Mouse (Mus musculus) frontal cortex, postnatal 36 days (tissue): Measurements from ENCODE around the gene Max.

Source experiments
- DNase-seq, 2 experiments: peaks; one replicate each; pipeline ENCODE4 v3.0.0; 2022; ENCODE audit warnings: low spot score in 2 of 2

The Max gene

DNA sequence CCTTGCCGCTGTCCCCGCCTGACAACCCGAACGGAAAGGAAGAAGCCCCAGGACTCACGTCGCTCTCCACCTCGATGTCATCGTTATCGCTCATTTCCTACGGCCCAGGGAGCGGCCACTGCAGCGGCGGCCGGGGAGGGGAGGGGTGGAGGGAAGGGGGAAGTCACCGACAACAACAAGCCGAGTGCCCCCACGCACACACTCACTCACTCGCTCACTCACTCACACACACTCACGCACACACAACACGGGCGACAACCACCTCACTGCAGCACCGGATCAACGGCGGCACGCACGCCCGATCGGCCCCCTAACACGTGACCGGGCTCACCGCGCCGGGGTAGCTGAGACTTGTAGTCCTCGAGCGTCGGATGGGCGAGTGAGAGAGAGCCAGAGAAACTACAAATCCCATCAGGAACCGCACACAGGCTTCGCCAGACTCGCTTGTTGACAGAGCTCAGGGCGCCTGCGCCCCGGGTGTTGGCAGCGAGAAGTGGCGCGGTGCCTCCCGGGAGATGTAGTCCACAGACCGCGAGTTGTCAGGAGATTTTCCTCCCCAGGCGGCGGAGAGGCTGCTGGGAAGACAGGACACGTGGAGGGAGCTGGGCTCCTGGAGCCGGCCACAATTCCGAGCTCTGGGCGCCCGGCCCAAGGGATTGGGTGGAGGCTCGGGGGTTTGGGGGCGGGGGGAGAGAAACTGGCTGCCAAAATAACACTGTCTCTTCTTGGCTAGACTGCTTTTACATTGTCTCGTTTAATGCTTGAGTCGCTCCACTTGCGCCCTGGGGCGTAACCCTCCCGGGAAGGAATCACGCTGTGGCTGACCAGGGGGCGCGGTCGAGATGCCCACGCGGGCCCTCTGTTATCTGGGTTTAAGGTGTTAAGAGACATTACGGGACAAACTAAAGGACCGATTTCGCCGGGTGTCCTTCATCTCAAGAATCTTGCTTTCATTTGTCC lies at the start of gene Max:
Gene Max (minus strand): TSS at position 270 of the 960 bp plus-strand sequence.
- peak; percentile 99 to 100 for DNase-seq

DNA sequence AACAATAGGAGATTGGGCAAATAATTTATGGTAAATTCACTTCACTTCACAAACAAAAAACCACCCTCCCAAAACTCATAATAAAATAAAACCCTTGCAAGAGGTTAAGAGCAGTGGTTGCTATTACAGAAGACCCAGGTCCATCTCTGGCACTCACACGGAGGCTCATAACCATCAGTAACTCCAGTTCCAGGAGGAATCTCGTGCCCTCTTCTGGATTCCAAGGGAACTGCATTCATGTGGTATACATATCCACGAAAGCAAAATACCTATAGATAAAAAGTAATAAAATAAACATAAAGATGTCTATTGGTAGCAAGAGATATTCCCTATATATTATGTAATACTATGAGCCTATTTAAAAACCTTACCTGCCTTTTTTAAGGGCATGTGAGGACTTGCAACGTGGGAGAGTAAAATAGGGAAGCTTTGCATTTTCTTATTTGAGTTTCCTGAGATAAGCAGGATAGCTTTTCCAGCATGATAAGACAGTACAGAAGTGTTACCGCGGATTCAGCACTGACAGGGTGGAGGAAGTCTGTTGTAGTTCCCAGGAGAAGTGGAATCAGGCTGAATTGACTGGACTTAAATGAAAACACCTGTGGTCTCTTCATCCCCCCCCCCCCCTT lies 49.2 kb upstream of the Max start:
- DNase-seq: no peak

DNA sequence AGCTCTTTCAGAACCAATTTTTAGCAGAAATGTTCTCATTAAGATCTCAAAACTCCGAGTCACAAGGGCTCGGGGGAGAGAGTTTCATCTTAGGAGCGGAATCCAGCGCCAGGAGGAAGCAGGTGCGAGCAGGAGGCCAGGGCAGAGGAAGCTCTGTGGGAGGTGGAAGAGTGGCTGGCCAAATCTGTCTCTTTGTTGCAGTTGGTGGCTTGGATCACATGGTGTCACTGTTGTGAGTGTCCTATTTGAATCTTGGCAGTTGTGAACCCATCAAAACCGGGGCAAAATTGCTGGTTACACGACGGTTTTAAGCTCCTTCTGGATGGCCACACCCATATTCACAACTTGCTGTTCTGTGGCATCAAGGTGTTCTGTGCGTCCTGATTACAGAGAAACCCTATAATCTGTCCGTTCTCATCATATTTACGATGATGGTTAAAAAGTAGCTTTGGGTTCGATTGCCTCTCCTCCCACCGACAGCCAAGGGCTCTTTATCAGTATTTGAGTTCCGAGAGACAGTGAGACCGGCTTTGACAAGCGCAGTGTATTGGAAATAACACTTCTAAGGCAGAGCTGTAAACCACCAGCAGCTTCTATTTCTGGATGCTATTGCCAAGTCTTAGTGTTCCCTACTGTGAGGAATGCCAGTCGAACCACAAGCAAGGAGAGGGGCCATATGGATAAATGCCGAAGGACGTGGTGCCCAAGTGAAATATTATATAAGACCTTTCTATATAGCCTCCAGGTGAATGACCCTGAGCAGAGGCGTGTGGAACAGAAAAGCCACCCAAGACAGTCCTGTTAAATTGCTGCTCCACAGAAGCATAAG lies 47.4 kb upstream of the Max start:
- DNase-seq: peak in 1 of 2 experiments; percentile 20

DNA sequence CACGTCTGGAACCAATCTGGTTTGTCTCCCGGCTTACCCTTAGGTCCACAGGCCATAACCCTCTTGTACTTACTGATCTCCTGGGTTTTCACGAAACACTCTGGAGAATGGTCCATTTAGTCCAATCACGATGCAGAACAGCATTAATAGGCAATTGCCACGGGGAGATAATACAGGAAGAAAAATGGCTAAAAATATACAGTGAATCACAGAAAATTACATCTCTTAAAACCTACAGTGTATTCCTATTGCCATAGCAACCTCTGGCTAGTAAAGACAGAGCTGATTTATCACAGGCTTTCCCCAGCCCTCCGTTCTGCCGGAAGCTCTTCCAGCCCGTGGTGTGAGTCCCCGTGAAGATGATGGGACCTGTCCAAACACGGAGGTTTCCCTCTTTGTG lies 42.9 kb upstream of the Max start:
- no peak for DNase-seq

DNA sequence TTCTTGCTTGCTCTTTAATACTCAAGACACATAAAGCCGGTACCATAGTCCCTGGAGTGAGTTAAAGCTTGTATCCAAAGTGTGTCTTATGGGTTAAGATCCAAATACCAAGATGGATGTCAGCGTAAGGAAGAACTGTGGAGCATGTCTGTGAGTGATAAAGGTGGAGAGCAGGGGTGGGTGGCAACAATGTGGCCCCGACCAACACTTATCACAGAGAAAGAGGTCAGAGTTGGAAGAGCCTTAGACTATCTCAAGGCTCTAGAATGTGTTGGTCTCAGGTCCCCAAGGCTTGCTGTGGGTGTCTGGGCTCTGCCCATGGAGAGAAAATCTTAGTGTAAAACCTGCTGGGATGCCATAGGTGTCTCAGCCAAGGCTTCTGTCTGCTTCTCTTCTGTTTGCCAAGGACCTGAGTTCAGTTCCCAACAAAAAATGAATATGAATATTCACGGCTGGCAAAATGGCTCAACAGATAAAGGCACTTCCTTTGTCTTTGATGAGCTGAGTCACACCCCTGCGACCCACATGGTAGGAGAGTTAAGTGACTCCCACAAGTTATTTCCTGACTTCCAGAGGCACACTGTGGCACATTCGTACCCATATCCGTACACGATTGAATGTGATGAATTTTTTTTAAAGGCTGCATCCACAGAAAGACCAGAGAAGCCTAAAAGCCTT lies 40.7 kb upstream of the Max start:
- no peak for DNase-seq

DNA sequence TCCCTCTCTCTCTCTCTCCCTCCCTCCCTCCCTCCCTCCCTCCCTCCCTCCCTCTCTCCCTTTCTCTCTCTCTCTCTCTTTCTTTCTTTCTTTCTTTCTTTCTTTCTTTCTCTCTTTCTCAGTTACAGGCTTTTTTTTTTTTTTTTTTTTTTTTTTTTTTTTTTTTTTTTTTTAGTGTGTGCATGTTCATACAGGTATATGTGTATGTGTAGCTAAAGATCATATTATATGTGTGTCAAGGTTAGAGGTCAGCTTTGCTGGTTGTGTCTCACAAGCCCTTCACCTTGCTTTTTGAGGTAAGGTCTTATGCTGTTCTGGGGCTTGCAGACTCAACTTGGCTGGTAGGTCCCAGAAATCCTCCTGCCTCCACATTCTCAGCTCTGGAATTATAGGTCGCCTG lies 39.3 kb upstream of the Max start:
- DNase-seq: no peak

DNA sequence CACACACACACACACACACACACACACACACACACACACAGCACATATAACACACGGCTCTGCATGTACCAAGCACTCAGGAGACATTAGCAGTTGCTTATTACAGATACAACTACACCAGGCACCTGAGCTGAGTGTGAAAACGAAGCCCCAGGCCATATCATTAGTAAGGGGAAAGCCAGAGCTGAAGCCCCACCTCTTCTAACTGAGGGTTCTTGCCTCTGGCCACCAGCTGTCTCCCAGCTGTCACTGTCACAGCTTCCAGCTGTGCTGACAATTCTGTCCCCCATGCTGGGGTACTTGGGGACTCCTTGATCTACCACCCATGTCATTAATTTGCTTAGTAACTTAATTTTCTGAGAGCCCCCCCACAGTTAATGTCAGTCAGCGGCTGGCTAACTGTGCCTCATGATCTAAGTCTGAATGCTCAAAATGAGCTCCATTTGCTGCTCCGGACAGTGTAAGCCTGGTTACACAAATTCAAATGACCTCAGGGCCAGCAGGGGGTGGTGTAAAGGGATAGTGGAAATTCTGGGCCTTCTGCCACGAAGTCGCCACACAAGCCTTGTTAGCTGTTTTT lies 38.8 kb upstream of the Max start:
- DNase-seq: peak in 1 of 2 experiments; percentile 15

DNA sequence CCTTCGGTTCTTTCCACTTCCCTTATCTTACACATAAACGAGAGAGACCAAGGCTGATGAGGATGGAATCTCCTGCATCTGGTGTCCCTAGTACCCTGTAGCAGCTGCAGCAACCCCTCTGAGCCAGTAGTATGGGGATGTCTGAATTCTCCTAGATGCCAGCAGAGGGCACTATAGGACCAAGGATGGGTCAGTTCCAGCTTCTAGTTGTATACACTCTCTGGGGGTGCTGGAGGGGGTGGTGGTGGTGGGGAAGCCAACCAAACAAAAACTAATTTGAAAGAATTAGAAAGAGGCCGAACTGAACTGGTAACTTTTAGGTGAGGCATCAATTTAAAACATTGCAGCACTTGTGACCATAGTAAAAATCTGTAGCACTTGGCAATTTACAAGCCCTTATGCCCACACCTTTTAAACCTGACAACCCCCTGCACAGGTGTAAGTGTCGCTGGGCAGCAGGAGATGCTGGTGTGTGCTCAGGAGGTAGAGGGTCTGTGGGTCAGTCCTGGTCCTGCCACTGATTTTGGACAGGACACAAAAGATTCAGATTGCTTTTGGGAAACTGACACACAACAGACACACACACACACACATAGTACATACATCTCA lies 38.2 kb upstream of the Max start:
- DNase-seq: peak in 1 of 2 experiments; percentile 69

DNA sequence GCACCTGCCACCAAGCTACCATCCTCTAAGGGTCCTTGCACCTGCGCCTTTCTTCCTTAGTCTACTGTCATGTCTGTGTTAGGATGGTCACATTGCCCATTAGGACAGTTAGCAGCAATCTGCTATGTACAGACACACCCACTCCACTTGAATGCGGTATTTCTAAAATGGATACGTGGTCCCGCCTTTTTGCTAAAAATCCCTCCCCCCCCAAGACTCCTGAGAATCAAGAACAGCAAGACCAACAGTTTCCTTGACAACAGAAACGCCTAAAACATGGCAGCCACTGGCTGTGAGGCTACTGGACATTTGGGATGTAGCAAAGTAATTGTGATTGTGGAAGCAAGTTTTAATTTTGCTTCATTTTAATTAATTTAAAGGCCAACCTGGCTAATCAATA lies 32.8 kb upstream of the Max start:
- no peak for DNase-seq

DNA sequence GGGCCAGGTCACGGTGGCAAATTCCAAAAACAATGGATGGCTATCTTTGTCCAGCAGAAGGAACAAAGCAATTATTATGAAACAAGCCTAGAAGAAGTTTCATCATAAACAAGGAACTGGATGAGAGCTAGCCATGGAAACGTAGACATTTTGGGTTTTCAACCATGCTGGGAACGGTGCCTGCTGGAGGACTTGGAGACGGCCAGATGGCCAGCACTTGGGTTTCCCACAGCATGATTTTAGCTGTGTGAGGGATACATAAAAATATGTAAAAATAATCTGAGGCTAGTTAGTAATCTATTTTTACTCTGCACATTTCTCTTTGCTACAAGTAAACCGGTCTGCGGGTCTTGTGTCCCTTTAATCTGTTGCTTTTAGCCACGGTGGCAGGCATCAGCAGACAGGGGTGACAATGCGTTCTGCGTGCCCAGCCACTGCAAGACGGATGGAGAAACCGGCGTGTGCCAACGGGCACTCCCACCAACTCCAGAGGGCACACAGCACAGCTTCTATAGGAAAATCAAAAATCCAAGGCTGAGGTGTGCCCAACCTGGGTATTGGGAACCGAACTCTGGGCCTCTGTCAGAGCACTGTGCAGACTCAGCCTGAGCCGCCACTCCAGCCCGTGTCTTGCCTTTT lies 31.0 kb upstream of the Max start:
- DNase-seq: peak; percentile 43 to 73

DNA sequence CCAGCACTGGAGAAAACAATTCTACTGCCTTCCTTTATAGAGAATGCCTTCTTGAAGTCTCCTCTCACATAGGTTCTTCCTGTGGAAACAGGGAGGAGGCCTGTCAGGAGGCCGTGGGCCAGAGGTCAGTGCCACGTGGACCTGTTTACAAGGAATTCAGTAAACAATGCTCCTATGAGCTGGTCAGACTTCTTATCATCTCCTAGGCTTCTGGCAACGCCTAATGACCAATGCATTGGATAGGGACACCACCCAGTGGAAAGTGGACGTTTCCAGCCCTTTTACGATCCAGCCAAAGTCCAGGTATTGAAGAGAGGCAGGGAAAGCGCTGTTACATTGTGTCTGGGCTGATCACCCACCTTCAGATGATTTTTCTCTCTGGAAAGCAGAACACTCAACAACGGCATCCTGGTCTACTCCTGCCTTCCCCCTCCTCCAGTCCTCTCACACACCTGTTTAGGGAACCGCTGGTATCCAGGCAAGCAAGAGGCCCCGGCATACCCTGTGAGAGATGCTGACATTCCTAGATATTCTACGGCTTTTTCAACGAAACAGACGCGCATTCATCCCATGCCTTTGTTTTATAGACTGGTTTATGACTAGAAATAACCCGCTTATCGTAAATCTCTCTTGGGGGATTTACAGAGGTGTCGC lies 20.9 kb upstream of the Max start:
- no peak for DNase-seq

DNA sequence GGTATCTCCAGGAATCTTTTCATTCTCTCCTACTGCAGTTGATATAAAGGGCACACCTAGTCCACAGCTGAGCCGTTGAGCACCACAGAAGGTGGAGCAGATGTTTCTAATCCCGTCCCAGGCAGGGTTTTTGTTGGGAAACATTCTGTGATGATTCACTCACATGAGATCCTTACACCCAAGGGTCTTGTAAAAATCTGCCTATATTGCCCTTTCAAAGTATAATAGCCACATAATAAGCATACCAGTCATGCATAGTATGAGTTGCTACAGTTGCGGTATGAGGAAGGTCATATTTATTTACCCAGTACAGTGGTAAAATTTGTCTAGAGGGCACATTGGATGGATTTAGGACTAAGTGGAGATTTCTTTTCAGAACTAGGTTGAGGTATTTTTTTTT lies 17.5 kb upstream of the Max start:
- DNase-seq: no peak

DNA sequence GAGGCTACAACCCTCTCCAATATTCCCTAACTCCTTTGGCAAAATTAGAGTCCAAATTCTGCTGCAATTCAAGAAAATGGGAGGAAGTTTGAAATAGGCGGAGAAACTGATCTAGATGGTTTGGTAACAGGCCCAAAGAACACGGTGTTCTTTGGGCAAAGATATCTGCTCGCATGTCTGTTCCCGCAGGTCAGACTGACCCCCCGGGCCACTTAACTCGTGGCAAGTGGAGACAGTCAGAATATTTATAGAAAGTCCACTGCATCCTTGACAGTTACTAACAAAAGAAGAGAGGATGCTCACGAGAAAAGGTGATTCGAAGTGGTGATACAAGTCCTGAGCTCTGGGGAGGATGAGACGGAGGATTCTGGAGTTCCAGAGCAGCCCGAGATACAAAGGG lies 10.7 kb upstream of the Max start:
- DNase-seq: no peak

DNA sequence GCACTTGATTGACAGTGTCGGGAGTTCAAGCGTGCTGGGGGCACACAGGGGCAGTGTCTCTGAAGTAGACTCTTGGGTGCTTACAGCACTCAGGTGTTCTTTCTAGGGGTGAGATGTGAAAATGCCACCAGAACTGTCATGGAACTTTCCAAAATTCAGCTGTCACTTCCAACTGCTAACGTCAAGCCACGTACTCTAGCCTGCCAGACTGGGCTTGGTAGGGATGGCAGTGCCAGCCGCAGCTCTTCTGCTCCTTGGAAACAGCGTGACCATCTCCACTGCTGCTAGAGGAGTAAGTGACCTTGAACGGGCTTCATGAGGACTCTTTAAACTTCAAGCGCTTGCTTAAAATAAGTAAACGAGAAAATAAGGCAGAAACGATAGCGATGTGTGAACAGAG lies 10.2 kb upstream of the Max start:
- DNase-seq: no peak

DNA sequence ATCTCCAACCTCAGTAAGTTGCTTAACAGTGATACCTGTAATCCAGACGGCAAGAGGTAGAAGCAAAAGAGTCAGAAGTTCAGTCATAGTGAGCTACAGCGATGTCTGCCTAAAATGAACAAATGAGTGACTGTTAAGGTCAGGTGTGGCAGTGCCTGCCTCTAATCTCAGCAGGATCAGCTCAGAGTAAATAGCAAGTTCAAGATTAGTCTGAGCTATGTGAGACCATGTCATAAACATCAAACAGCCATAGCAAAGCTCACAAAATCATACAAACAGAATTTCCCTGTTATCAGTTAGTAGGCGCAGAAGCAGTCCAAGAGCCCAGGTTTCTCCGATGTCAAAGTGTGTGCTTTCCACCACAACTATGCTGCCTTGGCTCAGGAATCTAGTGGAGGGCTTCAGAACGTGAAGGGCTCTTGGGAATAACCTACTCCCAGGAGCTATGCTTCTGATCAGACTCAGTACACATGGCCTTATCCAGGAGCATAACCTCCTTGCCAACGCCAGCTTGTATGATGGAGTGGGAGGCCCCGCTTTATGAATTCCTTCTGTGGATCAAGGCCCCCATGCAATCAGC lies 9.7 kb upstream of the Max start:
- DNase-seq: no peak

DNA sequence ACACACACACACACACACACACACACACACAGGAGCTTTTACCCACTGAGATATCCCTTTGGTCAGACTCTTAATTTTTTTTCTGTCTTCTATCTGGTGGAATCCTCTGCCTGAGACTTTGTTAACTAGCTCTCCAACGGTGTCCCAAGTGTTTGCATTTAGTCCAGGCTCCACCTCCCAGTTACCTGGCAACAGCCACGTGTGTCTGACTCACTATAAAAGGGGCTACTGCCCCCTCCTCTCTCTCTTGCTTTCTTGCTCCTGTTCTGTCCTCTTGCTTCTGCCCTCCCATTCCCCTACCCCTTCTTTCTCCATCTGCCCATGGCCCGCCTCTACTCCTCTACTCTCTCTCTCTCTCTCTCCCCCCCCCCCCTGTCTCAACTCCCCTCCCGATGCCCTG lies 3.9 kb upstream of the Max start:
- DNase-seq: no peak

DNA sequence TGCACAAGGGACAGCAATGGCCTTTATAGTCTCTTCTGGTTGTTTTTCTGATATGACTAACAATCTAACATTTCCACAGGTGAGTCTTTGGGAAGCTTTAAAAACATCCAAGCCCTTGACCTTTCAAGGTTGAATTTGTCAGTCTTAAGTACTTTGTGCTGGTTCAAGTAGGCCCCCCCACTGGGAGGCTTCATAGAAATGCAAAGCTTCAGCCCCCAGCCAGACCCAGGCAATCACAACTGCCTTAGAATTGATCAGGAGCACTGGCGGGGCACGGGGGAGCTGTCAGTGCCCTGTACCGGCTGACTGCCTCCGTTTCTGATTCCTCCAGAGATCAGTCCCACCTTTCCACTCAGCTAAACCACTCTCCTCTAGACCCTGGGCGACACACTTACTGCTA lies 3.1 kb upstream of the Max start:
- DNase-seq: no peak

DNA sequence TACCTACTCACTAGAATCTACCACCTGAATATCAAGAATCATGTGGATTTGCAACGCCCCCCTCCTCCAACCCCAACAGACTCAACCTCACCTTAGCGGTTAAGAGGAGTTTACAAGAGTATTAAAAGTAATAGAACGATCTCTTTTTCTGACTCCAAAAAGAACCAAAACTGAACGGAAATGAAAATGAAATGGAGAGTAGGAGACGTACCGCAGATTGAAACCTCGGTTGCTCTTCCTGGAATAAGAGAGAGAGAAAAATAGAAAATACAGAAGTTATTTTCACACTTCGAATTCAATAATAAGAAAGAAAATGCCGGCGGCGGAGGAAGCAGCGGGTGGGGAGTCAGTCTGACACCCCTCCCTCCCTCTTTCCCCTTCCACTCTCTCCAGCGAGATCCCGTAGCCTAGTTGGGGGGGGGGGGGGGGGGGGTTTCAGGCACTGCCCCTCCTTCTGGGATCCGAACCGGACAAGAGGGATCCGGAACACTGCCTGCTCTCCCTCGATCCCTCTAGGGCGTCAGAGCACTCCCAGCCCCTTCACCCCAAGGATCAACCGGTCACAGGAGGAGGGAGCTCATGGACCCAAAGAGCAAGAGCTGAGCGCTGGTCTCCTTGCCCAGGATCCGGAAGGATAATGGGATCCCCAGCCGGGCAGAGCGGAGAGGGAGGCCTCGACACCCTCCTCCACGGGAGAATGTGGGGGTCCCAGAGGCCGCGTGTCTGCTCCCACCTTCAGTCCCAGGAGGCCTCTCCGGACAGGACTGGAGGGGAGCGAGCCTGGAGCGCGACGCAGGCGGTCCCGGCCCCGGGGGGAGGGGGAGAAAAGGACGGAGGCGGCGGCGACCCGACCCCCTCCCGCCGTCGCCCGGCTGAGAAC lies 709 bp downstream of the Max start:
- DNase-seq: no peak

DNA sequence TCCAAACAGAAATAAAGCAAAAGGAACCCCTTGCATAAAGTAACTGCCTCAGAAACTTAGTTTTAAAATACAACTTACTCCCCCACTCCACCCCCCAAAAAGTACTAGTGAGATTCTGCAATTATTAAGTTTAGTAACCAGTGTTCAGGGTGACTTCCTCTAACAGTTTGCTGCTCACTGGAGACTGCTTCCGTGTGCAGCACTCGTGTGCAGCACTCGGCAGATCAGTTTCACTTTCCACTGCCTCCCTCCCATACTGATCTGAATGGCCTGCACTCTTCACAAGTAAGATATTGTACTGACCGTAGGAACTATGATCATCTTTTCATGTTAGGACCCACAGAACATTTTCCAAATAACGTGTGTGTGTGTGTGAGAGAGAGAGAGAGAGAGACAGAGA lies 4.3 kb downstream of the Max start:
- no peak for DNase-seq
